Mouse (Mus musculus) G1E (cell line): Measurements from ENCODE around the gene Cabp2. TPM values are rescaled to one million over a fixed set of nuclear protein-coding genes. Genes with fewer than 3 reads are reported as not detected.

Experiments used
- ATAC-seq: 2 replicates; pipeline ENCODE4 v1.8.0; 2016; ENCODE audit warnings: mild to moderate bottlenecking; ENCODE audit not compliant: insufficient number of reproducible peaks, poor library complexity, low FRiP score, severe bottlenecking; ENCODE audit errors: extremely low read depth
- DNase-seq: peaks from one replicate; pipeline ENCODE4 v3.0.0; 2012; ENCODE audit warnings: low spot score
- H3K27me3 ChIP-seq: 2 replicates; pipeline ENCODE4 v1.6.1; 2012; ENCODE audit warnings: mild to moderate bottlenecking, low read length, inconsistent platforms; ENCODE audit not compliant: insufficient read depth
- H3K36me3 ChIP-seq: replicated peaks from 2 replicates; pipeline ENCODE3; 2012; ENCODE audit warnings: mild to moderate bottlenecking, inconsistent platforms
- H3K4me1 ChIP-seq: 2 replicates; pipeline ENCODE4 v1.6.1; 2012; ENCODE audit warnings: low read depth, low read length, inconsistent platforms, mixed read lengths; ENCODE audit not compliant: insufficient read depth
- H3K4me3 ChIP-seq: 2 replicates; pipeline ENCODE4 v1.5.1; 2012; ENCODE audit warnings: low read depth, mild to moderate bottlenecking, inconsistent platforms, low read length, moderate library complexity, mixed read lengths
- H3K9me3 ChIP-seq: replicated peaks from 2 replicates; pipeline ENCODE4 v1.6.1; 2012; ENCODE audit warnings: inconsistent platforms
- CTCF ChIP-seq: IDR thresholded peaks from 2 replicates; pipeline ENCODE4 v1.5.1; 2012; ENCODE audit warnings: low read depth, low read length, inconsistent platforms, mixed read lengths
- GATA1 ChIP-seq: IDR thresholded peaks from 2 replicates; pipeline ENCODE4 v1.6.1; 2012; ENCODE audit warnings: borderline replicate concordance, low read length, inconsistent platforms, mixed read lengths
- GATA2 ChIP-seq: IDR thresholded peaks from 2 replicates; pipeline ENCODE4 v1.6.1; 2012; ENCODE audit warnings: low read depth, low read length, inconsistent platforms, borderline replicate concordance
- POLR2AphosphoS5 ChIP-seq: IDR thresholded peaks from 2 replicates; pipeline ENCODE4 v1.6.1; 2012; ENCODE audit warnings: low read depth, low read length, inconsistent platforms; ENCODE audit not compliant: insufficient replicate concordance
- TAL1 ChIP-seq: conservative IDR thresholded peaks from 2 replicates; pipeline ENCODE4 v1.6.1; 2012; ENCODE audit warnings: low read depth, low read length, inconsistent platforms, mixed read lengths
- polyA plus RNA-seq: library from polyadenylated mRNA; stranded (reverse); fragments of >175 nt; gene quantifications from 2 replicates; pipeline ENCODE4 v1.2.3, GENCODE M21; 2012
- total RNA-seq, 2 experiments: library from RNA; stranded (forward) in 1 of 2; stranded (reverse) in 1 of 2; fragments of 200-1000 nt in 1 of 2; fragments of >200 nt in 1 of 2; fragmentation: Nextera tagmentation in 1 of 2; gene quantifications; 2 replicates each; pipeline ENCODE4 v1.2.3; 2014 to 2017

Gene Cabp2
- total and polyA plus RNA-seq, 3 experiments = not detected

DNA sequence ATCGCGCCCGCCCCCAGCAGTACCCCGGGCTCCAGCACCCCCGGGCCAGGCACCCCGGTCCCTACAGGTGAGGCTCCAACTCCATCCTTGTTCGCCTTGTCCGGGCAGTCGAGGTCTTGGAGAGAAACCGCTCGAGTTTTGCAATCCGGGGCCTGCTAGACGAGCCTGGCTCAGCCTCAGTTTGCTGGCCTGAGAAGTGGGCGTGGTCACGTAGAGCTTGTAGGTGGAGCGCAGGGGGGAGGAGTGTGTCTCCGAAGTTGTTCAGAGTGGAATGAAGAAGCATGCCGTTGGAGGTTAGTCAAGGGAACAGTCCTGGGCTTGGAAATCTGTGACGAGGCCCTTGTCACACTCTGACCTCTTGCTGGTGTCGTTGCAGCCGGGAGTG lies 16.1 kb downstream of the Cabp2 start:
- no peak for TF ChIP-seq GATA2
- no peak for TF ChIP-seq GATA1
- TF ChIP-seq CTCF = no peak
- TF ChIP-seq TAL1 = no peak
- TF ChIP-seq POLR2AphosphoS5 = no peak
- peak; percentile 58 for DNase-seq
- 0 out of 2 replicates have a peak, but pooled peaks have one; percentile 19 for ATAC-seq
- Histone ChIP-seq H3K4me1 (peaks cover 63% of the 10 kb centered on the region), H3K36me3 (peaks cover 31% of the 10 kb centered on the region), H3K9me3 (no peaks in the 10 kb centered on the region), H3K4me3 (peak overlapping the region; percentile 78), H3K27me3 (peaks cover 15% of the 10 kb centered on the region)

DNA sequence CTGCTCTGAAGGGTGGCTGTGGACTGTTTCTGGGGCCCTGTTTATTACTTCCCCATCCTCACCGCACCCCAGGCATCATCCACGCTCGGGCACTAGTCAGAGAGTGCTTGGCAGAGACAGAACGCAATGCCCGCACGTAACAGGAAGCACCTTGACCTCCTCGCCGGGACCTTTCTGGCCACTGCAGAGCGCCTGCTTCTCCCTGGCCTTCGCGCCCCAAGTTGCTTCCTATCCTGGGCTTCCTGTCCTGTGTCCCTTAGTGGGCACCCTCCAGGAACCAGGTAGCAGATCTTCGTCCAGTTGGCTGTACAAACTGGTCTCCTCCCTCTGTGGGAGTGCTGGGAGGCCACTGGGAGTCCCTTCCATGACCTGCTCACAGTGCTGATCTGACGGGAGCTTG lies 17.0 kb downstream of the Cabp2 start:
- H3K4me1 ChIP-seq = peaks cover 58% of the 10 kb centered on the region
- ATAC-seq (no peak), DNase-seq (no peak)
- H3K4me3 ChIP-seq = peak overlapping the region; percentile 78; the same call in 1 of the 2 replicates
- peaks cover 8% of the 10 kb centered on the region; the same call in 1 of the 2 replicates for H3K27me3 ChIP-seq
- H3K36me3 ChIP-seq = peaks cover 40% of the 10 kb centered on the region
- no peaks in the 10 kb centered on the region for H3K9me3 ChIP-seq
- TF ChIP-seq TAL1 (no peak), GATA1 (no peak), POLR2AphosphoS5 (no peak), GATA2 (no peak), CTCF (no peak)

DNA sequence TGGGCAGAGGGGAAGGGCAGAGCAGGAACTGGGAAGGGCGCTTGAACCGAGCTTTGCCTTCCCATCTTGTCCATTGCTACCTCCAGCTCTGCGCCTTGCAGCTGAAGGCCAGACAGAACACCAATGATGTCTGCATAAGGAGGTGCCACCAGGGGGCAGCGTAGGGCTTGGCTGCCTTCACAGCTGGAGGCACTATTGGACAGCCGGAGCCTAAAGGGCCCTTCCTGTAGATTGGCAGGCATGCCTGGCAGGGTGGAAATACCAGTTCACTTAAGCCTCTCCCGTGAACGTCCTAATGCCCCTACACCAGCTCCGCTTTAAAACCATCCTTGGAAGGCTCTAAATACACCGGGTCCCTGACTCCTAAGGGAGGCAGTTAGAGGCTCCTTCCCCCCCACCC lies 17.7 kb downstream of the Cabp2 start:
- H3K4me1 ChIP-seq = peaks cover 58% of the 10 kb centered on the region

DNA sequence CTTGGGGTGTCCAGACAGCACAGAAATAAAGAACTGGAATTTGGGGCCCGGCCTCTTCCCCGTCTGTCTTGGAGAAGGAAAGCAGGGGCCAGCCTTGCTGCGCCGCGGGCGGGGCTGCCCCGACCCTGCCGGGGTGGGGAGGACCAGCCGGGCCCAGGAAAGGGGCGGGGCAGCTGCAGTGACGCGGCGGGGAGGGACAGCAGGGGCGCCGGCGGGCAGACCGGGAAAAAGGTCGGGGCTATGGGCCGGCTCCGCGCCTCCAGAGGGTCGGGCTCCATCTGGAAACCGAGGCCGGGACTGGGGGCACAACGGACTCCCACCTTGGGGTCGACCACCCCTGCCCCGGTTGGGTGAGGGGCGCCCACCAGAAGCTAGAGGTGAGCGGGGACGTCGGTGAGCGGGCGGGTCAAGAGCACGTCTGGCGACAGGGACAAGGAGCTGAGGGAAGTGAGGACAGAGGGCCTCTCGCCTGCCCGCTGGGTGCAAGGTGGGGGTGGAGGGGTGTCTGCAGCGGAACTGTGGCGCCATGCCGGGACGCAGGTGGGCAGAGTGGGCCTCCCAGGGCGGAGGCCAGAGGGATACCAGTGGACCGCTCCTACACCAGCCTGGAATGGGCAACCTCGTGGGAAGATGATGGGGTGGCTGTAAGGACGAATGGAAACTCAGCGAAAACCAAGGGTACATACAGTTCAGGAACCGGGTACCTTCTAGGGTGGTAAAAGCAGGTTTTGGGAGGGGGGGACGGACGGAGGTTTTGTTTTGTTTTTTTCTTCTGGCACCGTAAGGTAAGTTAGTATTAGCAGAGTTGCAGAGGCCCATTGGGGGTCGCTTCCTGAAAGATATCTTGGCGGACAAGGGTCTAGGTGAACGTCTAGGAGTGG lies 18.7 kb downstream of the Cabp2 start, which contains the start of gene Pitpnm1:
TSS of gene Pitpnm1 (plus strand) at position 162 of the 881 bp plus-strand sequence.
- Histone ChIP-seq H3K9me3 (no peaks in the 10 kb centered on the region), H3K27me3 (no peaks in the 10 kb centered on the region; the same call in 1 of the 2 replicates), H3K4me3 (peak within 1 kb of the TSS; percentile 85), H3K4me1 (peaks cover 56% of the 10 kb centered on the region), H3K36me3 (peaks cover 56% of the 10 kb centered on the region)
- DNase-seq = peak; percentile 83
- no peak for ATAC-seq
- TF ChIP-seq POLR2AphosphoS5 (no peak), TAL1 (no peak), GATA2 (no peak), CTCF (no peak), GATA1 (no peak)

More for the DNA sequence above, 17.7 kb downstream of the Cabp2 start:
- TF ChIP-seq TAL1 (no peak), CTCF (peak; percentile 93), GATA1 (no peak)
- DNase-seq = peak; percentile 81
- no peaks in the 10 kb centered on the region for H3K9me3 ChIP-seq
- peaks cover 47% of the 10 kb centered on the region for H3K36me3 ChIP-seq
- H3K27me3 ChIP-seq = peaks cover 4% of the 10 kb centered on the region; the same call in 1 of the 2 replicates
- no peak for ATAC-seq
- H3K4me3 ChIP-seq = peak overlapping the region; percentile 85; the same call in 1 of the 2 replicates

DNA sequence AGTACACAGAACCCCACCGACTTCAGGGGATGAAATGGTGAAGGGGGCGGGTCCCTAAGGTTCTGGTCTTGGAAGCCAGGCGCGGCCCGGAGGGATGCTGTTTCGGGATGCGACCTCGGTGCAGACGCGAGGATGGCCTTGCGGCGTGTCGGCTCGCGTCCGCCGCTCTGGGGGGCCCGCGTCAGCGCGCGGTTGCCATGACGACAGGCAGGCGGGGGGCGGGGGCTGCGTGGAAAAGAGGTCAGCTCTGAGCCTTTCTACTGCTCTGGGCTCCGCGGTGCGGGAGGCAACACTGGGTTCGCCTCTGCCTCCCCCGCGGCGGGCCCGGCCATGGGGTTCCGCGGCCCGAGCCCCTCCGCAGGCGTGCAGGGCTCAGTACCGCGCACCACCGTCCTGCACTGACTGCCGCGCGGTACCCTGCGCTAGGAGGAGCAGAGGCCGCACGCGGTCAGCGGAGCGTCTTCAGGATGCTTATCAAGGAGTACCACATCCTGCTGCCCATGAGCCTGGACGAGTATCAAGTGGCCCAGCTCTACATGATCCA lies 19.4 kb downstream of the Cabp2 start:
- ATAC-seq (no peak), DNase-seq (peak; percentile 46)
- Histone ChIP-seq H3K9me3 (no peaks in the 10 kb centered on the region), H3K36me3 (peaks cover 63% of the 10 kb centered on the region), H3K4me1 (peaks cover 56% of the 10 kb centered on the region), H3K4me3 (peak overlapping the region; percentile 85), H3K27me3 (no peaks in the 10 kb centered on the region; the same call in 1 of the 2 replicates)
- TF ChIP-seq CTCF = no peak
- no peak for TF ChIP-seq TAL1
- no peak for TF ChIP-seq GATA1
- no peak for TF ChIP-seq POLR2AphosphoS5
- TF ChIP-seq GATA2 = no peak

DNA sequence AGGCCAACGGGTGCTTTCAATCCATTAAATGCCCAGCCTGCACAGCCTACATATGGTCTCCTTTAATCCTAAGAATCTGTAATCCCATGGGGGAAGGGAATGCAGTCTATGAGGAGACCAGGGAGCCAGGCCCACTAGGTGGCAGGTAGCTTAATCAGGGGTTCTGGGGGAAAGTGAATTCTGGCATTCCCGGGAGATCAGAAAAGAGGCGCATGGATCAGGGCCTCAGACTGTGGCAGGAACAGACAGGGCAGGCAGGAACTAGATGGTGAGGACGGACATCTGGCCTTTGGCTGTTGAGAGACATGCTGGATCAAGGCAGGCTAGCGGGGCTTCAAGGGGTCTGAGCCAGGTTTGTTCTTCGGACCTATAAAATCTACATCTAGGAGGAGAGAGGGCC lies 20.1 kb downstream of the Cabp2 start:
- Histone ChIP-seq H3K4me1 (peaks cover 51% of the 10 kb centered on the region), H3K27me3 (no peaks in the 10 kb centered on the region; the same call in 1 of the 2 replicates), H3K36me3 (peaks cover 67% of the 10 kb centered on the region), H3K4me3 (no peak overlapping the region; the same call in 1 of the 2 replicates), H3K9me3 (no peaks in the 10 kb centered on the region)
- no peak for ATAC-seq
- DNase-seq = no peak
- TF ChIP-seq TAL1 = no peak
- no peak for TF ChIP-seq GATA2
- no peak for TF ChIP-seq CTCF
- TF ChIP-seq GATA1 = no peak
- TF ChIP-seq POLR2AphosphoS5 = no peak
